Mouse (Mus musculus): ENCODE results near the gene Klhl36.

The Klhl36 gene

GRCm38 (mm10) chr8:119861706-119862389 lies at the start of gene Klhl36:
Gene Klhl36 (plus strand): TSS chr8:119862266.
- peak; percentile 97 for DNase-seq (ENCODE audit: low spot score)

GRCm38 (mm10) chr8:119812650-119813431 lies 49.2 kb upstream of the Klhl36 start:
- DNase-seq (ENCODE audit: low spot score) = no peak

- no peak for DNase-seq (ENCODE audit: low spot score)
Measured at GRCm38 (mm10) chr8:119816219-119816618, 45.8 kb upstream of the Klhl36 start.

GRCm38 (mm10) chr8:119817446-119817845 lies 44.6 kb upstream of the Klhl36 start:
- DNase-seq (ENCODE audit: low spot score) = no peak

- DNase-seq (ENCODE audit: low spot score) = no peak
Measured at GRCm38 (mm10) chr8:119819316-119819715, 42.8 kb upstream of the Klhl36 start.

GRCm38 (mm10) chr8:119819976-119820375 lies 42.1 kb upstream of the Klhl36 start:
- DNase-seq (ENCODE audit: low spot score) = no peak

GRCm38 (mm10) chr8:119821691-119822090 lies 40.4 kb upstream of the Klhl36 start:
- no peak for DNase-seq (ENCODE audit: low spot score)

GRCm38 (mm10) chr8:119823278-119823677 lies 38.8 kb upstream of the Klhl36 start:
- DNase-seq (ENCODE audit: low spot score) = no peak

GRCm38 (mm10) chr8:119824100-119824499 lies 38.0 kb upstream of the Klhl36 start:
- no peak for DNase-seq (ENCODE audit: low spot score)

- no peak for DNase-seq (ENCODE audit: low spot score)
Measured at GRCm38 (mm10) chr8:119824809-119825273, 37.2 kb upstream of the Klhl36 start.

- DNase-seq (ENCODE audit: low spot score) = no peak
Measured at GRCm38 (mm10) chr8:119825950-119826730, 35.9 kb upstream of the Klhl36 start.

GRCm38 (mm10) chr8:119826982-119827381 lies 35.1 kb upstream of the Klhl36 start:
- DNase-seq (ENCODE audit: low spot score) = no peak

- no peak for DNase-seq (ENCODE audit: low spot score)
Measured at GRCm38 (mm10) chr8:119827721-119828153, 34.3 kb upstream of the Klhl36 start.

- no peak for DNase-seq (ENCODE audit: low spot score)
Measured at GRCm38 (mm10) chr8:119829015-119829414, 33.1 kb upstream of the Klhl36 start.

GRCm38 (mm10) chr8:119829420-119829819 lies 32.6 kb upstream of the Klhl36 start:
- DNase-seq (ENCODE audit: low spot score) = no peak

- no peak for DNase-seq (ENCODE audit: low spot score)
Measured at GRCm38 (mm10) chr8:119829870-119830580, 32.0 kb upstream of the Klhl36 start.

GRCm38 (mm10) chr8:119830589-119830988 lies 31.5 kb upstream of the Klhl36 start:
- DNase-seq (ENCODE audit: low spot score) = no peak

GRCm38 (mm10) chr8:119831336-119831995 lies 30.6 kb upstream of the Klhl36 start:
- peak; percentile 67 for DNase-seq (ENCODE audit: low spot score)

- no peak for DNase-seq (ENCODE audit: low spot score)
Measured at GRCm38 (mm10) chr8:119832101-119832617, 29.9 kb upstream of the Klhl36 start.

- no peak for DNase-seq (ENCODE audit: low spot score)
Measured at GRCm38 (mm10) chr8:119832931-119833330, 29.1 kb upstream of the Klhl36 start.

- DNase-seq (ENCODE audit: low spot score) = no peak
Measured at GRCm38 (mm10) chr8:119834676-119835075, 27.4 kb upstream of the Klhl36 start.
